Mouse (Mus musculus): Measurements from ENCODE around the gene Wipi1. TPM values are rescaled to one million over a fixed set of nuclear protein-coding genes. Genes with fewer than 3 reads are reported as not detected.

Gene Wipi1
- polyA plus RNA-seq, 1 experiment = not detected

DNA sequence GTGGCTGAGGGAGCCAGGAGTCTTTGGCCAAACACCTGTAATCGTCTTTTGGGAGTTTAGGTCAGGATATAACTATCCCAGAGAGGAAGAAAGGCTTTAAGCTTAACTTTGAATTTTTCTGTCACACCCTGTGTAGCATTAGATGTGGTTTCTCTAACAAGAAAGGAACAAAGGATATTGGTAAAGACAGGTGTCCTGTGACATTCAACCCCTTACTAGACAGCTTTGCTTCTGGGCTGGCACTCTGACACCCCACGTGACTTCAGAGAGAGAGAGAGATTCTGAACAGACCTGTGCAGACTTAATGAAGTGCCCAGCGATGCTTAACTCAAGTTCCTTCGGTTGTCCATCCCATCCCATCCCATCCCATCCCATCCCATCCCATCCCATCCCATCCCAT is 20.3 kb downstream of the Wipi1 start:
- no peak overlapping the region for H3K27ac ChIP-seq (ENCODE audit: insufficient read depth, low read depth, low read length)
- no peak overlapping the region for H3K4me3 ChIP-seq (ENCODE audit: insufficient read depth, low read depth, low read length)
- WGBS = 89% methylated on average over 4 of the region's 4 CpGs
- peaks cover 4% of the 10 kb centered on the region for H3K4me1 ChIP-seq (ENCODE audit: control insufficient read depth, insufficient read depth, low read length)
- TF ChIP-seq POLR2A (IDR thresholded peaks at IDR 0.05; ENCODE audit: insufficient read depth, low read depth, low read length) = no peak
- no peak for TF ChIP-seq CTCF (IDR thresholded peaks at IDR 0.05; ENCODE audit: insufficient read depth, low read depth, low read length)

DNA sequence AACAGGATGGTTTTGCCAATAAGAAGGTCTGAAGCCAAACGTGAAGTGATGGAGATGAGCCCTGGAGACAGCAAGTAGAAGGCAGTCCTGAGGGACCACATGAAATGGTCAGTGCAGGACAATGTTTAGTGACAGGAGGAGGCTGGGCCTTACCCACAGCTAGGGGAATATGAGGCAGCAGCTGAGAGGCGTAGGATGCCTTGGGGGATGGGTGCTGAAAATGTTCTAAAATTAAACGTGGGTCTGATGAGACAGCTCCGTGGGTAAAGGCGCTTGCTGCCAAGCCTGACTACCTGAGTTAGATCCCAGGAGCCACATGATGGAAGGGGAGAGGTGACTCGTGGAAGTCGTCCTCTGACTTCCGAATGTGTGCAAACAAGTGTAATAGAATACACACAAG is 21.8 kb downstream of the Wipi1 start:
- H3K27ac ChIP-seq (ENCODE audit: insufficient read depth, low read depth, low read length) = no peak overlapping the region
- 65% methylated on average over 8 of the region's 8 CpGs for WGBS
- no peak for TF ChIP-seq CTCF (IDR thresholded peaks at IDR 0.05; ENCODE audit: insufficient read depth, low read depth, low read length)
- no peak for TF ChIP-seq POLR2A (IDR thresholded peaks at IDR 0.05; ENCODE audit: insufficient read depth, low read depth, low read length)
- peaks cover 4% of the 10 kb centered on the region for H3K4me1 ChIP-seq (ENCODE audit: control insufficient read depth, insufficient read depth, low read length)
- no peak overlapping the region for H3K4me3 ChIP-seq (ENCODE audit: insufficient read depth, low read depth, low read length)

DNA sequence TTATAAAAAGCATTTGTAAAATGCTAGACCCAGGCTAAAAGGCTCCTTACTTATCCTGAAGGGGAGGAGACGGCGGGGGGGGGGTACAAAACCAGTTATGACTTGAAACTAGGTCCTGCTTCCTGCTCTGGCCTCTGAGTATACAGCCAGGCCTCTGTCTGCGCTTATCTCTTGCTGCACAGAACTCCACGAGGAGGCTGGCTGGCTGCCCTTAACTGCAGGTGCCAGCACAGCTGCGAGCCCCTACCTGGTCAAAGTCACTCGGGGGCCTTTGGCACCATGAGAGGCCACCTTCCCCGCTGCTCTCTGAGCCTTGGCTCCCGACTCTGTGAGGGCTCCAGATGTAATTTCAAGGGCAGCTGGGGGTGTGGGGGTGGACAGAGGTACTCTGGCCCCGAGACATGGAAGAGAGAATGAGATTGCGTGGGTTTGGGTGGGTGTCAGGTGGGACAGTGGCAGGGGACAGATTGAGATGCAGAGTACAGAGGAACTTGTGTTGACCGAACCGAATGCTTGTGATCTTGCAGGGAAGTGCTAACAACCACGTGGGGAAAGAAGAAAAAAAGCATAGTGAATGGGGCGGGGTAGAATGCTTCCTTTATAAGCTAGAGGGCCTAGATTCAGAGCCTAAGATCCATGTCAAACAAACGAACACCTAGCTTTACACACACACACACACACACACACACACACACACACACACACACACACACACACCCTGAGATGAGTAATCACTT is 24.0 kb downstream of the Wipi1 start:
- H3K4me1 ChIP-seq (ENCODE audit: control insufficient read depth, insufficient read depth, low read length) = peaks cover 4% of the 10 kb centered on the region
- no peak overlapping the region for H3K4me3 ChIP-seq (ENCODE audit: insufficient read depth, low read depth, low read length)
- no peak overlapping the region for H3K27ac ChIP-seq (ENCODE audit: insufficient read depth, low read depth, low read length)
- 65% methylated on average over 15 of the region's 15 CpGs for WGBS
- TF ChIP-seq POLR2A (IDR thresholded peaks at IDR 0.05; ENCODE audit: insufficient read depth, low read depth, low read length) (no peak), CTCF (IDR thresholded peaks at IDR 0.05; ENCODE audit: insufficient read depth, low read depth, low read length) (no peak)

DNA sequence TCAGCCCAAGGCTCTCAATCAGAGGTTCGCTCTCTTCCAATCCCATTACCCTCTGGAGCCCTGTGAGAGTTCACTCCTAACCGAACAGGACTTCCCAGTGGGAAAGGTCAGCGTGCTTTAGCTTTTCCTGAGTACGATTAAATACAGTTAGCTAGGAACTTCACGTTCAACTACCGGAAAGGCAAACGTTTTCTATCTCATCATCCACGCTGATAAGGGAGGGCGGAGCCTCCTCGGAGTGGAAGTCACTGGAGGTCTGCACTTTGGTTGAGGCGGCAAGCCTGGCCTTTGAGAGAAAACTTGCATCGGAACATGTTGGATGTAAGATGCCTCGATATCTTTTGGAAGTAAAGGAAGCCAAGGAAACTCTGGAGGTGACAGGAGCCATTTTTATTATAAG is 24.7 kb downstream of the Wipi1 start:
- peaks cover 4% of the 10 kb centered on the region for H3K4me1 ChIP-seq (ENCODE audit: control insufficient read depth, insufficient read depth, low read length)
- TF ChIP-seq CTCF (IDR thresholded peaks at IDR 0.05; ENCODE audit: insufficient read depth, low read depth, low read length) (no peak), POLR2A (IDR thresholded peaks at IDR 0.05; ENCODE audit: insufficient read depth, low read depth, low read length) (no peak)
- H3K27ac ChIP-seq (ENCODE audit: insufficient read depth, low read depth, low read length) = no peak overlapping the region
- no peak overlapping the region for H3K4me3 ChIP-seq (ENCODE audit: insufficient read depth, low read depth, low read length)
- 74% methylated on average over 13 of the region's 13 CpGs for WGBS

DNA sequence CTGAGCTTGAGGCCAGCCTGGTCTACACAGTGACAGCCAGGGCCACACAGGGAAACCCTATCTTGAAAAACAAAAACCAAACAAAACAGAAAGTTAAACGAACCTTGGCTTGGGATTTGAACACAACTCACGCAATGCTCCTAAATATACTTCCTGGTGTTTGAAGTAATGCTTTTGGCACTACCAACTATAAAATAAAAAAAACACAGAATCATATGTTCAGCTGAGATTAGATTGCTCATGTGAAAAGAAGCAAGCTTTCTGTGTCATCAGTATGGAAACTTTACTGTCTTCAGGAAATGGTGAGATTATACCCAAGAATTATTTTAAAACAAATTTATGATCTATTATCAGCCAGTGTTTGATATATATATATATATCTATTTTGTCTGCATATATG is 25.3 kb downstream of the Wipi1 start:
- WGBS = 80% methylated on average over 2 of the region's 2 CpGs
- Histone ChIP-seq H3K4me3 (ENCODE audit: insufficient read depth, low read depth, low read length) (no peak overlapping the region), H3K4me1 (ENCODE audit: control insufficient read depth, insufficient read depth, low read length) (peaks cover 4% of the 10 kb centered on the region), H3K27ac (ENCODE audit: insufficient read depth, low read depth, low read length) (no peak overlapping the region)
- TF ChIP-seq CTCF (IDR thresholded peaks at IDR 0.05; ENCODE audit: insufficient read depth, low read depth, low read length) (no peak), POLR2A (IDR thresholded peaks at IDR 0.05; ENCODE audit: insufficient read depth, low read depth, low read length) (no peak)

DNA sequence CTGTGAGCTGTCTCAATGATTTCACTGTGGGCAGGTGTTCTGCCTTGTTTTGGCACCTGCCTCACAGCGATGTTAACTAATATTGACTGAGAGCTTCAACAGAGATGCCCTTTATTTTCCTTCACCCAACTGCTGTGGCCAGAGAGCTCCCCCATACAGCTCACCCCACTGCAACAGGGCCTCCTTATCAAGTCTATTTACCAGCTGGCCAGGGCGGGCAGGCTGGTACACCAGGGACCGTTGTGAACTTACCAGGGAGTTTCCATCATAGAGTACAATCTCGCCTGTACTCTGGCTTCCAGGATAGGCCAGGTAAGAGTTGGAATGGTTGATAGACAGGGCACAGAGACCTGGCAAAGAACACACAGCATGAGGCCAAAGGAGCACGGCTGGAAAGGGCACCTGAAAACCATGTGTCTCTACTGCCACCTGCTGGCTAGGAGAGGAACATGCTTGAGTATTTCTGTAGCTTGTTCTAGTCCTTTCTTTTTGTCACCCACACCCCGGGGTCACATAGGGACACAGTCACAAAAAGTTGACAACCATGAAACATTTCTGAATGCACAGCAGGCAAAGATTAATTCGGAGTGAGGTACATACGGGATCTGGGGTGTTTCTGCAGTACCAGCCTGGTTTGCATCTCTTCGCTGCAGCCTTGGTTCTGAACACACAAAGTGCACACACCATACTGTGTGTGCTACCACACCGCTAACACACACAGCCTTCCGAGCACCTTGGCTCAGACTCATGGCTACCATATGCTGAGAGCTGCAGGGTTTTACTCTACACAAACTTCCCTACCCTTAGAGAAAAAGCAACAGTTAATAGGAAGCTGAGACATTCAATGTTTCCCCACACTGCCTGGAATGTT is 26.7 kb downstream of the Wipi1 start:
- WGBS = 41% methylated on average over 11 of the region's 11 CpGs
- TF ChIP-seq POLR2A (IDR thresholded peaks at IDR 0.05; ENCODE audit: insufficient read depth, low read depth, low read length) (no peak), CTCF (IDR thresholded peaks at IDR 0.05; ENCODE audit: insufficient read depth, low read depth, low read length) (peak; percentile 49; the same call in 1 of the 2 replicates)
- H3K4me1 ChIP-seq (ENCODE audit: control insufficient read depth, insufficient read depth, low read length) = peaks cover 2% of the 10 kb centered on the region
- no peak overlapping the region for H3K27ac ChIP-seq (ENCODE audit: insufficient read depth, low read depth, low read length)
- no peak overlapping the region for H3K4me3 ChIP-seq (ENCODE audit: insufficient read depth, low read depth, low read length)

DNA sequence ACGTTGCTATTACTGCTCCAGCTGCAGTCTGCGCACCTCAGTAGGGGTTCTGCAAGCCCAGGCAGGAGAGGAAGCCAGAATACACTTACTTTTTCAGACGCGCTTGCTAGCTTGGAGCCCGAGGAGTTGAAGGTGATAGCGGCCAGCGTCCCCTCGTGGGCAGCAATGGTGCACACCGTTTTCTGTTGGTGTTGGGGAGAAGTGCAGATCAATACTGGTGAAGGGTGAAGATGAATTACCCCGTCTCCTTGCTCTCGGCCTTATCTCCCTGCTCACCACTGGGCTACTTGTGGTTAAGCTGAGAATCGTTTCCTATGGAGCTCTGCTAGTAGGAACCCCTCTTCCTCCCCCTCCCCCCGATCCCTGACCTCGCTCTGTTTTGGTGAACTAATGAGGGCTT is 27.8 kb downstream of the Wipi1 start:
- H3K4me3 ChIP-seq (ENCODE audit: insufficient read depth, low read depth, low read length) = no peak overlapping the region
- no peak for TF ChIP-seq POLR2A (IDR thresholded peaks at IDR 0.05; ENCODE audit: insufficient read depth, low read depth, low read length)
- TF ChIP-seq CTCF (IDR thresholded peaks at IDR 0.05; ENCODE audit: insufficient read depth, low read depth, low read length) = no peak
- 94% methylated on average over 14 of the region's 14 CpGs for WGBS
- no peak overlapping the region for H3K27ac ChIP-seq (ENCODE audit: insufficient read depth, low read depth, low read length)
- H3K4me1 ChIP-seq (ENCODE audit: control insufficient read depth, insufficient read depth, low read length) = no peaks in the 10 kb centered on the region

DNA sequence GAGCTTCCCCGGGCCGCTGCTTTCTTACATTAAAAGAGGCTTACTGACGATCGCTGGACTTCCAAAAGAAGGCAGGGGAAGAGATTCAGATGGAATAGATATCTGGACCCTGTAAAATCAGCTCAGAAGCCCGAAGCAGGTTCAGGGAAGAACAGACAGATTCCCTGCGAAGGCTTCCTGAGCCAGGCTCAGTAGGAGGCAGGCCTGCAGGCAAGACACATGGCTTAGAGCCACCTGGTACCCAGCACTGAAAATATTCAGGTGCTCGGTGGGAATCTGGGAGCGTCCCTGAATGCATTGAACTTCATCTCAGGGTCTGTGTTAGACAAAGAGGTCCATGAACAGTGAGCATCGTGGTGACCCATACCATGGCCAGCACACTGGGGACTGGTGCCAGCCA is 31.8 kb downstream of the Wipi1 start:
- Histone ChIP-seq H3K4me1 (ENCODE audit: control insufficient read depth, insufficient read depth, low read length) (peaks cover 12% of the 10 kb centered on the region; the same call in 1 of the 2 replicates), H3K4me3 (ENCODE audit: insufficient read depth, low read depth, low read length) (no peak overlapping the region), H3K27ac (ENCODE audit: insufficient read depth, low read depth, low read length) (no peak overlapping the region)
- TF ChIP-seq CTCF (IDR thresholded peaks at IDR 0.05; ENCODE audit: insufficient read depth, low read depth, low read length) (no peak), POLR2A (IDR thresholded peaks at IDR 0.05; ENCODE audit: insufficient read depth, low read depth, low read length) (no peak)
- 88% methylated on average over 9 of the region's 9 CpGs for WGBS

DNA sequence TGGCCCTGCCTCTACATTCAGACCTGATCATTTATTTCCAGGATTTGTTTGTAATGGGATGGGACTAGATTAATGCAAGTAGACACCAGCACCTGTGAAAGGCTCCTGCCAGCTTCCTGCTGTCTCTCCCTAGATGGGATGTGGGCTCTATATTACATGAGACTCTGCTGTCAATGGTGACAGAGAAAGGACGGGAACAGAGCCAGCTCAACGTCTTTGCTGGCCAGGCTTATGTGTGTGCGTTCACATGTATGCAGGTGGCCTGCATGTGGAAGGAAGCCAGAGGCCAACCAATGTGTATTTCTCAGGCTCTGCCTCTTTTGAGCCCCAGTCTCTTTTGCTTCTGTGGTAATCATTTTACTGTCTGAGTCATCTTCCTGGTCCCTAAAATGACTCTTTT is 33.2 kb downstream of the Wipi1 start:
- H3K4me1 ChIP-seq (ENCODE audit: control insufficient read depth, insufficient read depth, low read length) = peaks cover 19% of the 10 kb centered on the region
- no peak overlapping the region for H3K27ac ChIP-seq (ENCODE audit: insufficient read depth, low read depth, low read length)
- TF ChIP-seq POLR2A (IDR thresholded peaks at IDR 0.05; ENCODE audit: insufficient read depth, low read depth, low read length) = no peak
- TF ChIP-seq CTCF (IDR thresholded peaks at IDR 0.05; ENCODE audit: insufficient read depth, low read depth, low read length) = no peak
- H3K4me3 ChIP-seq (ENCODE audit: insufficient read depth, low read depth, low read length) = no peak overlapping the region
- 58% methylated on average over 3 of the region's 3 CpGs for WGBS

All from olfactory bulb, adult 2 months (tissue).